Mouse (Mus musculus) neural tube, embryonic 14.5 days (tissue): ENCODE data around the gene Cltc. TPM values are rescaled to one million over a fixed set of nuclear protein-coding genes. Genes with fewer than 3 reads are reported as not detected.

Experiments
- ATAC-seq: fragments of 200-750 bp; cut with Nextera tagmentation; 2 replicates; pipeline ENCODE4 v1.8.0; 2017; ENCODE audit warnings: low read depth, mild to moderate bottlenecking, moderate TSS enrichment, moderate library complexity
- H3K27ac ChIP-seq: fragments of 300-500 bp; sonication (generic); 2 replicates; pipeline ENCODE4 v1.5.1; 2014; ENCODE audit warnings: low read depth, mild to moderate bottlenecking, control low read depth, low read length, moderate library complexity, mixed read lengths
- H3K27me3 ChIP-seq: fragments of 300-500 bp; sonication (generic); 2 replicates; pipeline ENCODE4 v1.6.1; 2014; ENCODE audit warnings: low read length; ENCODE audit not compliant: control insufficient read depth, insufficient read depth
- H3K36me3 ChIP-seq: fragments of 300-500 bp; sonication (generic); 2 replicates; pipeline ENCODE4 v1.6.1; 2014; ENCODE audit warnings: low read length, mixed read lengths; ENCODE audit not compliant: control insufficient read depth, insufficient read depth
- H3K4me1 ChIP-seq: fragments of 300-500 bp; sonication (generic); 2 replicates; pipeline ENCODE4 v1.6.1; 2014; ENCODE audit warnings: low read length; ENCODE audit not compliant: control insufficient read depth, insufficient read depth
- H3K4me2 ChIP-seq: fragments of 300-500 bp; sonication (generic); 2 replicates; pipeline ENCODE4 v1.6.1; 2014; ENCODE audit warnings: mild to moderate bottlenecking, low read depth, low read length, control low read depth
- H3K4me3 ChIP-seq: fragments of 300-500 bp; sonication (generic); 2 replicates; pipeline ENCODE4 v1.5.1; 2014; ENCODE audit warnings: low read depth, low read length, control low read depth, mixed read lengths
- H3K9ac ChIP-seq: fragments of 300-500 bp; sonication (generic); replicated peaks from 2 replicates; pipeline ENCODE4 v1.6.1; 2014; ENCODE audit warnings: low read depth, mild to moderate bottlenecking, control low read depth, low read length, mixed read lengths
- H3K9me3 ChIP-seq: fragments of 300-500 bp; sonication (generic); 2 replicates; pipeline ENCODE4 v1.6.1; 2016; ENCODE audit warnings: low read length; ENCODE audit not compliant: control insufficient read depth
- WGBS: fragments of 180-500 bp; shearing (Covaris S2); extraction: QIAGEN DNeasy Blood & Tissue Kit; methylation state at CpG from one replicate; pipeline ENCODE4 v1.1.7; 2014; 5-methylcytosine and 5-hydroxymethylcytosine counted together
- polyA plus RNA-seq: library from polyadenylated mRNA; unstranded; fragments of >200 nt; fragmentation: Nextera tagmentation; extraction: Ambion mirVana; gene quantifications from 2 replicates; pipeline ENCODE4 v1.2.1, GENCODE M21; 2014

The Cltc gene
- polyA plus RNA-seq, 1 experiment from 2014 or later: 208 TPM

- H3K9ac ChIP-seq: no peak overlapping the region
- H3K4me2 ChIP-seq: no peak overlapping the region
- no peaks in the 10 kb centered on the region for H3K4me1 ChIP-seq
- ATAC-seq: no peak
- H3K36me3 ChIP-seq: peaks cover 57% of the 10 kb centered on the region
- no peaks in the 10 kb centered on the region for H3K27me3 ChIP-seq
- WGBS: 69% methylated on average over 4 of the region's 4 CpGs
- H3K9me3 ChIP-seq: no peaks in the 10 kb centered on the region
- no peak overlapping the region for H3K4me3 ChIP-seq
- no peak overlapping the region for H3K27ac ChIP-seq
These were observed 61.9 kb downstream of the Cltc start for GRCm38 (mm10) chr11:86695461-86695860.

DNA sequence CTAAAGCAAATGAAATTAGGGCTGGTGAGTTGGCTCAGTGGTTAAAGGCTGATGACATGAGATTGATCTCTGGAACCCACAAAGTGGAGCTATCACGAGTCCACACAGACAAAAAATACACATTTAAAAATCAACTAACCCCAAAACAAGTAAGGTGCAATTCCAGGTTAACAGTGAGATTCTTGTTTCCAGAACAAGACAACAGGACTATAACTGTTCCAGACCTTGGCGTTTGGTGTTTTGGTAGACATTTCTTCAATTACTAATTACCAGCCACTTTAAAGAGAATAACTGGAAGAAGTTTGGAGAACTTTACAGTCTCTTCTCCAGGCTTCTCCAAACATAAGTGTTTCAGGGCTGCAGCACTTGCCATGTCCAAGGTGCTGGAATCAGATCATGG is 64.8 kb downstream of the Cltc start:
- Histone ChIP-seq H3K9me3 (no peaks in the 10 kb centered on the region), H3K27ac (no peak overlapping the region), H3K27me3 (no peaks in the 10 kb centered on the region), H3K4me1 (no peaks in the 10 kb centered on the region), H3K4me2 (no peak overlapping the region), H3K36me3 (peaks cover 51% of the 10 kb centered on the region), H3K4me3 (no peak overlapping the region), H3K9ac (no peak overlapping the region)
- ATAC-seq: no peak
- whole genome bisulfite sequencing: 92% methylated on average over 2 of the region's 2 CpGs

DNA sequence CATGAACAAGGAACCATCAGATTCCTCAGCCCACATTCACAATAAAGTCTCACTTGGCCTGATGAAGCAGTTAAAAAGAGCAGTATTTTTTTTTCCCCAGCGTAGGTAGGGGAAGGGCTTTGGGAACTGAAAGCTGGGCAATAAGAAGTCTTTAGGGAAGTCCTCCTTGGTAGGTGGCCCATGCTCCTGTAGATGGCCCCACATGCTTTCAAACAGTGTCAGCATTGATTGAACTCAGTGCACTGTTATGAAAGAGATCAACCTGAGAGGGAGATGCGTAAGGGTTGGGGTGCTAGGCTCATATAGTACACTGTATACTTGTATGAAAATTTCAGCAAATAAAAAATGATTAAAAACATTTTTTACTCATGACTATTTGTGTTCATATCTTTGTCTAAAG is 65.4 kb downstream of the Cltc start:
- WGBS: 90% methylated on average over 2 of the region's 2 CpGs
- no peak for ATAC-seq
- no peak overlapping the region for H3K4me2 ChIP-seq
- peaks cover 51% of the 10 kb centered on the region for H3K36me3 ChIP-seq
- H3K4me3 ChIP-seq: no peak overlapping the region
- H3K9me3 ChIP-seq: no peaks in the 10 kb centered on the region
- no peaks in the 10 kb centered on the region for H3K27me3 ChIP-seq
- no peak overlapping the region for H3K27ac ChIP-seq
- H3K4me1 ChIP-seq: no peaks in the 10 kb centered on the region
- H3K9ac ChIP-seq: no peak overlapping the region

DNA sequence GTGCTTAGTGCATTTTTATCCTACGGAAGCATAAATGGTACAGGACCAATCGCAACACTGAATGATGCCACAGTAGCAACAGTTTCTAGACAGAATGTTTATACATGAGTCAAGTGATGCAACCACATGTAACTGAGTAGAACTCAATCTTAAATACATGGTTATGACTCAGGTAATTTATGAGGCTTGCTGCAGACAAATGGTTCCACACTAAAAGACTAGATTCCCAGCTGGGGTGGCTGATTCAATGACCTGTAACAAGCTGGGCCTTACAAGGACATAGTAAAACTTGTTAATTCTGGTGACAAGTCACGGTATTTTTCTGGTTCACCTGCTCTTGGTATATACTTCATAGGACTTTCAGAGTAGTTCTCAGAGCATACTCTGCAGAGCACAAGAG is 65.9 kb downstream of the Cltc start:
- Histone ChIP-seq H3K9ac (no peak overlapping the region), H3K9me3 (no peaks in the 10 kb centered on the region), H3K4me2 (no peak overlapping the region), H3K4me3 (no peak overlapping the region), H3K36me3 (peaks cover 51% of the 10 kb centered on the region), H3K27ac (no peak overlapping the region), H3K4me1 (no peaks in the 10 kb centered on the region), H3K27me3 (no peaks in the 10 kb centered on the region)
- no peak for ATAC-seq
- WGBS: 90% methylated on average over 3 of the region's 3 CpGs

DNA sequence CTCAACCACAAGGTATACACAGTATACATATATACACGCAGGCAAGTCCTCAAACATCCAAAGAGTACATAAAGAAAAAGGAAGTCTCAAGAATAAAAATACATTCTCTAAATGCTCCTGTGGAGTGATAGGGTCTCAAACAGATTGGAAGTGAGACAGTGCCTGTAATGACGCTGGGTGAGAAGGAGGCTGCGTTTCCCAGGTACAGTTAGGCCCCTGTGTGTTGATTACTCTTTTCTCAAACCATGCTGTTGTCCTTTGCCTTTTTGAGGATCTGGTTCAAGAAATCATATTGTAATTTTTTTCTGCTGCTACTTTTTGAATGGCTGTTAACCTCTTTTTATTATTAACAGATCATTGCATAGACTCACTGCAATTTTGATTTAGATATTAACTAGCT is 67.0 kb downstream of the Cltc start:
- Histone ChIP-seq H3K27me3 (no peaks in the 10 kb centered on the region), H3K4me3 (no peak overlapping the region), H3K4me1 (peaks cover 3% of the 10 kb centered on the region; the same call in 1 of the 2 replicates), H3K9me3 (no peaks in the 10 kb centered on the region), H3K4me2 (no peak overlapping the region), H3K27ac (no peak overlapping the region), H3K36me3 (peaks cover 44% of the 10 kb centered on the region), H3K9ac (no peak overlapping the region)
- no peak for ATAC-seq
- WGBS: 97% methylated on average over 3 of the region's 3 CpGs

DNA sequence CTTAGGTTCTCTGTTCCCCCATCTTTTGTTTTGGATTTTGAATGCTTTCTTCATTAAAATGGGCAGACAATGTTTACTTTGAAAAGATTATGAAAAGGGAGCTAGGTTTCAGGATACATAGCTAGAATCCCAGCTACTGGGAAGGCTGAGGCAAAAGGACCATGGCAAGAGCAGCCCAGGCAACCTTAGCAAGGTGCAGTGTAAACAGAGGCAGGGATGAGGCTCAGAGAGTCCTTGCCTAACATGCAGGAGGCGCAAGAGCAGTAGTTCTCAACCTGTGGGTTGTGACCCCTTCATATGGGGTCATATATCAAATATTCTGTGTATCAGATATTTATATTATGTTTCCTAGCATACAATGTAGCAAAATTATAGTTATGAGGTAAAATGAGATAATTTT is 72.0 kb downstream of the Cltc start:
- Histone ChIP-seq H3K9me3 (no peaks in the 10 kb centered on the region), H3K9ac (no peak overlapping the region), H3K4me3 (no peak overlapping the region; the same call in 1 of the 2 replicates), H3K4me1 (peaks cover 24% of the 10 kb centered on the region), H3K4me2 (peak overlapping the region; percentile 81; the same call in 1 of the 2 replicates), H3K27me3 (no peaks in the 10 kb centered on the region), H3K27ac (no peak overlapping the region), H3K36me3 (peaks cover 7% of the 10 kb centered on the region; the same call in 1 of the 2 replicates)
- WGBS: 95% methylated on average over 1 of the region's 1 CpGs
- no peak for ATAC-seq

GRCm38 (mm10) chr11:86684126-86685012 is 73.0 kb downstream of the Cltc start:
- peak overlapping the region; percentile 83 for H3K27ac ChIP-seq
- ATAC-seq: no peak
- 0 out of 2 replicates have a peak, but pooled peaks cover 3% of the 10 kb centered on the region for H3K36me3 ChIP-seq
- peak overlapping the region; percentile 81 for H3K4me2 ChIP-seq
- H3K27me3 ChIP-seq: no peaks in the 10 kb centered on the region
- peak overlapping the region; percentile 83 for H3K4me3 ChIP-seq
- H3K9ac ChIP-seq: peak overlapping the region; percentile 65
- H3K9me3 ChIP-seq: no peaks in the 10 kb centered on the region
- peaks cover 24% of the 10 kb centered on the region for H3K4me1 ChIP-seq
- WGBS: 10% methylated on average over 20 of the region's 20 CpGs

DNA sequence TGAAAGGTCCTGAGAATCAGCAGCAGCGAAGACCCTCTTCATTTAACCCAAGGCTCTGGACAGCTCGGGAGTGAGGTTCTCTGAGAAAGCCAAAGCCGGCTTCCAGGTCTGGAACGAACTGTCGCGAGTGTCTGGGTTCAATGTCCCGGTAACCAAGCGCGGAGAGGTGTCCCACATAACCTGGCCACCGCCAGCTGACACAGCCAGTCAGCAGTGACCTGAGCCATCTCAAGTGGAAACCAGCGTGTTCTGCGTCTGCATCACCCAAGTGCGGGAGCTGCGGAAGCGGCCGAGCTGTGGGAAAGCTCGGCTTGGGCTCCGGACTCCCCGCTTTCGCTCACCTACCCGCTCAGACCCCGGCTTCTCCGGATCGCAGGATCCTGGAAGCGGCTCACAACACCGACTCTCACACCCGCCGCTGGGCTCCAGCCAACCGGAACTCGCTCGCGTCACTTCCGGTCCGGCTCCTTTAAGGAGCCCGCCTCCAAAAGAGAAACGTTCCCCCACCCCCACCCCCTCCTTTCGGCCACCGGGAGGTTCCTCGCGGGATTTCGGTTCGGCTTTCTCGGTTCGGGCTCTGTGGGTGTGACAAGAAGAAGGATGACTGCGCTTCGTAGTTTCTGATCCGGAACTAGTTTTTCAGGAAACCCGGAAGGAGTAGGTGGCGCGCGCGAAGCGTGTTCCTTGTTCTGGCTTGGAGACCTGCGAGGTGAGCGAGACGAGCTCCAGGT is 73.8 kb downstream of the Cltc start, which contains the start of the genes Vmp1 and Ptrh2:
Gene Vmp1, minus strand, starts transcription at position 442 of the 731 bp plus-strand sequence.
Gene Ptrh2, plus strand, starts transcription at position 591 of the 731 bp plus-strand sequence.
- no peaks in the 10 kb centered on the region for H3K9me3 ChIP-seq
- peak within 1 kb of the TSS; percentile 82 for H3K9ac ChIP-seq
- no peaks in the 10 kb centered on the region for H3K27me3 ChIP-seq
- no peaks in the 10 kb centered on the region for H3K36me3 ChIP-seq
- peaks cover 24% of the 10 kb centered on the region for H3K4me1 ChIP-seq
- peak within 1 kb of the TSS; percentile 83 for H3K27ac ChIP-seq
- WGBS: under 1% methylated on average over 56 of the region's 56 CpGs
- H3K4me2 ChIP-seq: peak within 1 kb of the TSS; percentile 81
- peak; percentile 98 for ATAC-seq
- peak within 1 kb of the TSS; percentile 83 for H3K4me3 ChIP-seq

DNA sequence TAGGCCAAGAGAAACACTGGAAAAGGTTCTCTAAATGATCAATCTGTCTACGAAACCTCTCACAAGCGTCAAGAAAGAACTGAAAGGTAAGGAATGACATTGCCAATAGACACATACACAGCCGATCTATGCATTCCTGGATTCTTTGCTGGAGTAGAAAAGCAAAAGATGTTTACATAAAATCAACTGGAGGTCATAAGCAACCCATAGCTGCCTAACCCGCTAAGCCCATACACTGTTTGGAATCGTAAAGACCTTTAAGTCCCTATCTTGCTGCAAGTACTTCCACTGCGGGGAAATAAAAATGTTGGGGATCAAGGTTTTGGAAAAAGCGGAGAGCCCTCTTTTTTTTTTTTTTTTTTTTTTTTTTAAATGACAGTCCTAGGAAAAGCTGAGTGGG is 74.5 kb downstream of the Cltc start:
- no peak overlapping the region for H3K27ac ChIP-seq
- peak overlapping the region; percentile 83 for H3K4me3 ChIP-seq
- no peaks in the 10 kb centered on the region for H3K36me3 ChIP-seq
- peaks cover 24% of the 10 kb centered on the region for H3K4me1 ChIP-seq
- no peaks in the 10 kb centered on the region for H3K27me3 ChIP-seq
- peak overlapping the region; percentile 82 for H3K9ac ChIP-seq
- no peaks in the 10 kb centered on the region for H3K9me3 ChIP-seq
- ATAC-seq: no peak
- WGBS: 41% methylated on average over 7 of the region's 7 CpGs
- peak overlapping the region; percentile 69 for H3K4me2 ChIP-seq
